Comparison of ENCODE assay signal across 19 mouse cellular contexts in the genomic region with DNA sequence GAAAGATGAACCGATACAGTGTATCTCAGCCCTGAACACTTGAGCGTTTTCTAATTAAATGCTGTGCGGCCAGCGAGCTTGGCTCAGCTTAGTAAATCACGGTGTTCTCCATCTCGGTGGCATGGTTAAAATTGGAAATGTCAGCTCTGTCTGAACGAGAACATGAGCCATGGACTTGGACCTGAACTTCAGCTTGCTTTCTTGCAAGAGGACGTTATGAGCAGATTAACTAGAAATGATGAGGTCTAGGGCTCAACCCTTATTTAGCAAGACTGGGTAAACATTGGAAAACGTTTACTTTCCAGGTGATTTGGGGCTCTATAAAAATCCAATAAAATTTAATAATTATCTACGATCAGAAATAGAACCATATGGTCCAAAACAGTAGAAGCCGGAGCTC.
"Had no signal": no experiment of that assay in that cellular context is flagged by ENCODE, and none has a peak within 500 bp of the region (broad histone marks: within the 10 kb centered on the region; RNA-seq: fewer than 3 reads in every experiment).

No protein-coding gene starts in this region.

- H3K27ac ChIP-seq: midbrain, embryonic 10.5 days; midbrain, embryonic 12.5 days; neural tube, embryonic 13.5 days; neural tube, embryonic 15.5 days had no signal

- H3K27me3 ChIP-seq: midbrain, embryonic 12.5 days; neural tube, embryonic 13.5 days; neural tube, embryonic 15.5 days had no signal

- H3K4me2 ChIP-seq: lung, embryonic 14.5 days; midbrain, embryonic 12.5 days; neural tube, embryonic 13.5 days; neural tube, embryonic 15.5 days had no signal

- H3K9me3 ChIP-seq: midbrain, embryonic 10.5 days; midbrain, embryonic 12.5 days; neural tube, embryonic 13.5 days; neural tube, embryonic 15.5 days had no signal

- H3K4me1 ChIP-seq: midbrain, embryonic 12.5 days; neural tube, embryonic 13.5 days; neural tube, embryonic 15.5 days had no signal

- DNase-seq: lung, adult 18-20 months; lung, embryonic 14.5 days; lung, postnatal 10 days; lung, postnatal 4 days; midbrain, embryonic 14.5 days; retina, postnatal 1 day; right cerebral cortex, adult 18-20 months; right cerebral cortex, postnatal 25 days; right cerebral cortex, postnatal 4 days; spleen, adult 18-20 months; thymus, adult 18-20 months; thymus, postnatal 14 days; thymus, postnatal 36 days had no signal

- H3K36me3 ChIP-seq: midbrain, embryonic 10.5 days; midbrain, embryonic 12.5 days; neural tube, embryonic 13.5 days; neural tube, embryonic 15.5 days had no signal

- H3K4me3 ChIP-seq: midbrain, embryonic 10.5 days; midbrain, embryonic 12.5 days; myocyte; neural tube, embryonic 13.5 days; neural tube, embryonic 15.5 days had no signal

- ATAC-seq: midbrain, embryonic 16.5 days had no signal

- H3K9ac ChIP-seq: lung, embryonic 14.5 days; midbrain, embryonic 12.5 days; neural tube, embryonic 13.5 days; neural tube, embryonic 15.5 days had no signal
